Mouse (Mus musculus): ENCODE results near the gene Cisd2.

The Cisd2 gene

DNA sequence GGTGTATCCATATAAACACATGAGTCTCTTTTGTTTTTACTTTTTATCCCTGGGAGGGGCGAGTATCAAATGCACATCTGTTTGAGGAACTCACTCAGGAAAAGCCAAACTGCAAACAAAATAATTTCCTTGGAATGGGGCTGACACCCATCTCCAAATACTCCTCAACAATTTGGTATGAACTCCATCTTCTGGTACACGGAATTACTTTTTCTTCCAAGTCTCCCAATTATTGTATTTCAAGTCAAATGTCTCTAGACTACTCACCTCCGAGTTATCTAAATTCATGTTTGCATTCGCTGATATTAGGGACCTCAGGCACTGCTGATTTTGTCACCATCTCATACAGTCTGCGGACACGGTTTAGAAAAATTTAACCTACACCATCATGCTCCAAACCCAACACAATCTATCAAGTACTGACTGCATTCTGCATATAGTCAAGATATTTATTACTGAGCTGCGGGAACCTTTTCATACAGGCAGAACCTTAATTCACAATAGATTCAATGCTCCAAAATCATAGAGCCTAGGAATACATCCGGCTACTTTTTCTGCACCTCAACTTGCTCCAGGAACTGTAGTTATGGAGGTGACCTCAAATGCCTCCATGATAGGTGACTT, 1.4 kb downstream of the Cisd2 start:
- no peak for TF ChIP-seq GATA4 (IDR thresholded peaks at IDR 0.05; ENCODE audit: insufficient replicate concordance, low read length)

DNA sequence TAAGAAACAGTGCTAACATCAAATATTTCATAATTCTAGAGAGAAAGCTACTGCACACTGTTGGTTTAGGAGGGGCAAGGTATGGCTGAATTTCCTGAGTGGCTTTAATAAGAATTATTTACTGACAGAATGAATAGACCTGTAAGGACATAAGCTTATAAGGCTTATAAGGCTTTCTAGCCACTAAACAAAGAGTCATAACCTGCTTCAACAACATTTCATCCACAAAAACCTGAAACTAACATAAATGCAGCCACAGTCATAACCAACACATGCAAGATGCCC, 2.5 kb downstream of the Cisd2 start:
- no peak for TF ChIP-seq GATA4 (IDR thresholded peaks at IDR 0.05; ENCODE audit: insufficient replicate concordance, low read length)

DNA sequence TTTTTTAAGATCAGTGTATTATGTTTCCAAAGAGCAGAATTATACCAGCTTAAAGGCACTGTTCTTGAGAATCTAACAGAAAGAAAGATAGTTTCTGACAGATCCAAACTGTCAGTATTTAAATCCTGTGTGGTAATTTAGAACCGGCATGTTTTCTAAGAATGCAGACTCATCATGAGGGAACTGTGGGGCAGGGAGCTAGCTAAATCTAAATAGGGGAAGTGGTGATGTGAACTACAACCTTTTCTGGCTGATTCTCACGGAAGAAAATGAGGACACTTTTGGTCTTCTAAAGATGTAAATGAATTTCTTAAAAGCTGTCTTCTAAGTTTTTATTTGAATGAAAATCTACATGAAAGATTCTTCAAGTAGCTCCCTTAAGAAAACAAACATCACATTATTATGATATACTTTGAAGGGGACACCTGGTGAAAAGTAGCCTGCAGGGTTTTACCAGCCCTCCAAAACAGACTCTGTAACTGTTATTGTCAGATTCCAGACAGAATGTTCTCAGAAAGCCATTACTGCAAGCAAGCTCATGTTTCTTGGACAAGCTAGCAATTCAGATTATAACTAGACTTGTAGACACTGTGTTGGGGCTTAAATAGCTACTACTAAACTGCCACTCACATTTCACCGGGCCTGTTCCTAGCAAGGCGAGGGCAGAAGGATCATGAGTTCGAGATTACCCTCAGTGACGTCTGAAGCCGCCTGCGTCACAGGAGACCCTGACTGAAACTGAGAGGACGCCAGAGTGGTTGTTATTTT, 3.0 kb downstream of the Cisd2 start:
- no peak for TF ChIP-seq GATA4 (IDR thresholded peaks at IDR 0.05; ENCODE audit: insufficient replicate concordance, low read length)

DNA sequence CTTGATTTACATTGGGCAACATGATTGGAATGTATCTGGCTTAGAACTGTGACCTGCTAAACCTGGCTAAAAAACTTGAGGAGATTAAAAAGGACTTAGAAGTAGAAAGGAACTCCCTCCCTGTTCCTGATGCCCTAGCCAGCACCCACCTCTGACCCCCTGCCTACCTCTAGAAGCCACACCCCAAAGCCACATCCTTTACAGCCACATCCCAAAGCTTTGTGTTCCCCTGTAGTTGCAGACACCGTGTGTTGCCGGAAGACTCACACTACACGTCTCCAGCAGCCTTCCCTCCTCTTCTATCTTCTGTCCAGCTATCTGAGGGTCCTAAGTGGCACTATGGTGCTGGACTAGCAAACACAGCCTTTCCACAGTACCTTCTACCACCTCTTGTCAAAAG, 5.9 kb downstream of the Cisd2 start:
- no peak for TF ChIP-seq GATA4 (IDR thresholded peaks at IDR 0.05; ENCODE audit: insufficient replicate concordance, low read length)

DNA sequence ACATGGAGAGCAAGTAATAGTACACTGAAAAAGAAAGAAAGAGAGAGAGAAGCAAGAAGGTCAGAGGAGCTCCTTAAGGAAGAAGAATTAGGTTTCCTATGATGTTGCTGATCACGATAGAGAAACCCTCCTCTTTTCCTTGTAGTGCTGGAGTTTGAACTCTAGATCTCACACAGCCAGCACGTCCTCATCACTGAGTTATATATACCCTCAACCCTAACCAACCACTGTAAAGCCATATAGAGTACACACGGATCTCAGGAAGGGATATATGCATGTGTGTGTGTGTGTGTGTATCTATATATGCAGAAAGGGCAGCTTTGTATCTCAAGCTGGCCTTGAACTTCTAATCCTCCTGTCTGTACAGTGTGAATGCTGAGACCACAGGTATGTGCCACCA, 6.5 kb downstream of the Cisd2 start:
- TF ChIP-seq GATA4 (IDR thresholded peaks at IDR 0.05; ENCODE audit: insufficient replicate concordance, low read length), result no peak

DNA sequence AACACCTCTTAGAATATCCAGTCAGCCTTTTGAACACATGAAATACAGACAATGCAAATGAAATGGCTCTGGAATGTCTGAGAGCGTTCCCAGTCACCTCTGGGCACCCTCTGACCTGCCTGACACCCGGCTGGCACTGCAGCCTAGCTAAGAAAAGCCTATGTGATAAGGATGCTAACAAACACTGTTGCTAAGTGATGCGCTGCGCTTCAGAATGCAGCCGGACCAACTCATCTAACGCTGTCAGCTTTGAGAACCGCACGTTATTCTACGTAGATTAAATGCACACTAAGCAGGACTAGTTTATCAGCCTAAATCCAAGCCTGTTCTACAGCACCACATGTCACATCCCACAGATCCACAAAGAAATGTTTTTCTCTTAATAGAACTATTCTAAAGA, 11.9 kb downstream of the Cisd2 start:
- peak; percentile 23; the same call in 1 of the 2 replicates for TF ChIP-seq GATA4 (IDR thresholded peaks at IDR 0.05; ENCODE audit: insufficient replicate concordance, low read length)

DNA sequence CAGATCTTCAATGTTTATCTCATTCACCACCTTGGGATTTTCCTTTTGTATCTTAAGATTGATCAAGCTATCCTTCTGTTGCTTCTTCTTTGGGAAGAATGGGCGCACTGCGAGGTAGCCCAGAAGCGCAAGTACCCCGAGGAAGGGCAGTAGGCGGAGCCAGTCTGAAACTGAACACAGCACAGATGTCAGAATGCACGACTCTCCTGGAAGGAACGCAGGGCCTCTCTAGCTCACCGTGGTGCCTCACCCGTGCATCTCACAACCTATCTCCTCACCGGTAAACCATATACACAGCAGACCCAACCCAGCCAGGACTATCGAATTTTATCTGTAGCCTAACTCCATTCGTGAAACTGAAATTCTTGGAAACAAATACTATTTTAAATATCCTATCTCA, 12.7 kb downstream of the Cisd2 start:
- TF ChIP-seq GATA4 (IDR thresholded peaks at IDR 0.05; ENCODE audit: insufficient replicate concordance, low read length), result no peak

DNA sequence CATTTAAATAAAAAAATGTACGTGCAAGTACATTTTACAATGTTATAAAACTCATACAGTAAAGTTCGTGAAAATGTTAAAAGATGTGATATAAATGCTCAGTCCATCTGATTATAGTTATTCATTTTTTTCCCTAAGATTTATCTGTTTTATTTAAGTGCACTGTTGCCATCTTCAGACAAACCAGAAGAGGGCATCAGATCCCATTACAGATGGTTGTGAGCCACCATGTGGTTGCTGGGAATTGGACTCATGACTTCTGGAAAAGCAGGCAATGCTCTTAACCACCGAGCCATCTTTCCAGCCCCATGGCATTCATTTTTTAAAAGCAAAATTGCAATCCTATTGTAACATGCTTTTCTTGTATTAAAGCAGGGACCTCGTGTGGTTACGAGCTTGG, 14.5 kb downstream of the Cisd2 start:
- TF ChIP-seq GATA4 (IDR thresholded peaks at IDR 0.05; ENCODE audit: insufficient replicate concordance, low read length), result no peak

DNA sequence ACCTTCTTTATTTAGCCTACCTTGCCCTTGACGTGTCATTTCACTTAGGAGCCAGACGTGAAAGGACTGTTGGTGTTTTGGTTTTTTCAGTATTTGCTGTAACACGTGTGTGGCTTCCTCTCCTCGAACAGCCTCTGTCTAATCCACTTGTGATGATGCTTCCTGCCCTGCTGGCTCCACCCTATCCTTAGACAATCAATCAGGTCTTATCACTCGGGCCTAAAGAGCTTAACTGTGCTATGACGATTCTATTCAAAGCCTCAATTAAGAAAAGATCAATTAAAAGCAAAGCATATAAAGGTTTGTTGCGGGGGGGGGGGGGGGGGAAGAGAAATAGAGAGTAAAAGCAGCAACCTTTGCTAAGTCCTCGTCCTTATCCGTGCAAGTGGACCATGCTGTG, 16.4 kb downstream of the Cisd2 start:
- no peak for TF ChIP-seq GATA4 (IDR thresholded peaks at IDR 0.05; ENCODE audit: insufficient replicate concordance, low read length)

DNA sequence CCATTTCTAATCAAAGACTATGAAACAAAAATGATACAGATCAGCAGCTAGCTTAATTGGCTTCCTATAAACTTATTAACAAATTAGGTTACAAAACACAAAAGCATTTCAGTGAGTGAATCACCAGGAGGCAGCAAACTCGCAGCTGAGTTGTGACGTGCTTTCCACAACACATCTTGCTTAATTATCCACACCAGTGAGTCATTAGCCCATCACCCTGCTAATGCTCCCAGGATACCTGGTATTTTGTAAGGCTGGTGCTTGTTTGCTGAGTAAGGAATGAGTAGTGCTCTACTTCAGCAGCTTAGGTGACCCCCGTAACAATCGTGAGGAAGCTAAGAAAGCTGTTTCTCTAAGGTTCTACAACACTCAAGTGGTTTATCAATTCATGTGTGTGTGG, 19.1 kb downstream of the Cisd2 start:
- no peak for TF ChIP-seq GATA4 (IDR thresholded peaks at IDR 0.05; ENCODE audit: insufficient replicate concordance, low read length)

DNA sequence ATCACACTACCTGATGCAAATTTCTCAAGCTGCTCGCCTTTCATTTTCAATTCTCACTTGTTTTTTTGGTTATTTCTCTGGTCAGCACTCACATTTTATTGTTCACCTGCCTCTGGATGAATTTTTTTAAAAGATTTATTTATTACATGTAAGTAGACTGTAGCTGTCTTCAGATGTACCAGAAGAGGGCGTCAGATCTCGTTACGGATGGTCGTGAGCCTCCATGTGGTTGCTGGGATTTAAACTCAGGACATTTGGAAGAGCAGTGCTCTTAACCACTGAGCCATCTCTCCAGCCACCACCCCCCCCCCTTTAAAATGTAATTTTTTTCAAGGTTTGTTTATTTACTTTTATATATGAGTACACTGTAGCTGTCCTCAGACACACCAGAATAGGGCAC, 19.9 kb downstream of the Cisd2 start:
- TF ChIP-seq GATA4 (IDR thresholded peaks at IDR 0.05; ENCODE audit: insufficient replicate concordance, low read length), result no peak

DNA sequence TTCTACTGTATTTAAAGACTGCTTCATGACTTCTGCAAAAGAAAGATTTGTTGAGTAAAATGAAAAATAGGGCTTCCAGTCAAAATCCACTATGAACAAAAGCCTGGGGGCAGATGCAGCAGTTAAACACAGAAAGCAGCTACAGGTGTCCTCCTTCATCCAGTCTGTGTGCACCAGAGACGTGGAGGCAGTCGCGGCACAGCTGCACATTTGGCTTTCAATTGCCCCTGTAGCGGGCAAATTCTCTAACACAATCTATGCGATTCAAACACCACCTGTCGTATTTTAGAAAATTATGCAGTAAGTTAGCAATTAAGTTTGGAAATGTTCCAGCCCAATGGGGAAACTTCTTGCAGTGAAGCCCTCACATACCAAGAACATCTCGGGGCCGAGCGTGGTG, 20.5 kb downstream of the Cisd2 start:
- no peak for TF ChIP-seq GATA4 (IDR thresholded peaks at IDR 0.05; ENCODE audit: insufficient replicate concordance, low read length)

DNA sequence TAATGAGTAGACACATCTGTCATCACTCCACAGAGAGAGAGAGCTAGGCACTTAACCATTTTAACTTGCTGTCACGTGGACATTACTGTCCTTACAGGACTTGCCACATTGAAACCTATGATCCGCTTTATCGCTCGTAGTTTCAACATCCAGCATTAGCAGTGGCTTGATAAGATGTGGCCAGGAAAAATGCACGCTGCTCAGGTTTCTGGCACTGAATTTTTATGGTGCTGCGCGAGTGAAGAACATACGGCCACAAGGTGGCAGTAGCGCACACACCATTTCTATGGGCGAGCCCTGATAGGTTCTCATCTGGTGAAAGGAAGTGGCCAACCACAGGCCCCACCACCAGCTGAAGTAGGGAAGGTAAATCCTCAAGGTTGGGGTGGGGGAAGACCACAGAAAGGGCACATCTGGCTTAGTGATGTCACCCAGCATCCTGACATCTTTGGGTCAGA, 21.5 kb downstream of the Cisd2 start:
- TF ChIP-seq GATA4 (IDR thresholded peaks at IDR 0.05; ENCODE audit: insufficient replicate concordance, low read length), result peak; percentile 90

DNA sequence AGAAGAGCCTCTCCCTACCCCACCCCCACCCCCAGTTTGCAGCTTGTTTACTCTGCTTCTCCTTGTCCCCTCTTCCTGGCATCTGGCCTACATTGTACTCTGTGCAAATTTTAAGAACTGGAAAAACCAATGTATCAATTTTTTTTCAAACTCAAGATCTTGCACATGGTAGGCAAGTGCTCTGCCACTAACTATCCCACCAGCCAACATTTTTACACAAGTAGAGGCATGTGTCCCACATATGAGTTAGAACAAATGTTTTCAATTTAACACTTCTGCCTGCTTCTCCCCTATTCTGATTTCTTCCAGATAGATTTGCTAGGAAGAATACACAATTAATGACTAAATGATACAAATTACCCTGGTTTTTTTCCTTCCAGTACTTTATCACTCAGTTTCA, 26.6 kb downstream of the Cisd2 start:
- TF ChIP-seq GATA4 (IDR thresholded peaks at IDR 0.05; ENCODE audit: insufficient replicate concordance, low read length), result no peak

DNA sequence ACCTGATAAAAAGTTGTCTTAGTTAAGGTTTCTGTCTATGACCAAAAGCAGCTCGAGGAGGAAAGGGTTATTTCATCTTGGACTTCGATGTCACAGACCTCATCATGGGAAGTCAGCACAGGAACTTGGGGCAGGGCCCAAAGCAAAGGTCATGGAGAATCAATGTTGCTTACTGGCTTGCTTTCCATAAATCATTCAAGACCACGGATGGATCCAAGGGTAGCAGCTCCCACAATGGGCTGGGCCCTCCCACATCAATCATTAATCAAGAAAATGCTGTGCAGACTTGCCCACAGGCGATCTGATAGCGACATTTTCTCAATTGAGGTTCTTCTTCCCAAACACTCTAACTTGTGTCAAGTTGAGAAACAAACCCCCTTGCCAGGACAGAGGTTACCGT, 27.6 kb downstream of the Cisd2 start:
- no peak for TF ChIP-seq GATA4 (IDR thresholded peaks at IDR 0.05; ENCODE audit: insufficient replicate concordance, low read length)

DNA sequence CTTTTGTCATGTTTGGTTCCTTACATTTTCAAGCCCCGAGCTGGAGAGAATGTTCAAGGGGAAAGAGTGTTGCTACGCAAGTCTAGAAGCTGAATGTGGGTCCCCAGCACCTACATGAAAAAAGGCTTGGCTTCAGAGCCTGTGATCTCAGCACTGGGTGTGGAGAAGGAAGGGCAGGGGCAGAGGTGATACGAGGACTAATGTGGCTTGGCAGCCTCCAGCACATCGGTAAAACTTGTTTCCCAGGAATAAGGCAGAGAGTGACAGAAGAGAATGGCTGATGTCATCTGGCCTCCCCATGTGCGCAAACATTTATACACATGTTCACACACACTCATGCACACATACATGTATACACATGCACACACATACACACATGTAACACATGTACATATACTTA, 28.6 kb downstream of the Cisd2 start:
- TF ChIP-seq GATA4 (IDR thresholded peaks at IDR 0.05; ENCODE audit: insufficient replicate concordance, low read length), result no peak

DNA sequence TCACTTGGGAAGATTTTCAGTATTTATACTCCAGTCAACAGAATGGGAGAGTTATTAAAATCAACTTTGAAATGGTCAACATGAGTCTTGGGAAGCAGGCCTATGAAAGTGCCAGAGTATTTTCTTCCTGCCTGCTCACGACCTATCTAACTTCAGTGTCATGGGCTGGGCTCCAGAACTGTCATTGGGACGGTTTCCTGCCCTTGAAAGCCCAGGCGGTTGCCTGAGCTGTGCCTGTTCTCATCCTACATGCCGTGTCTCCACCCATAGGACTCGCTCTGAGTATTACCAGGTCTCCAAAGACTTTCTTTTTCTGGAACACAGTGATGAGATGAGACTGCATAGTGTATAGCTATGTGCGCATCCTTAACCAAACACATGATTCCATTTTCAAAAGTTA, 30.5 kb downstream of the Cisd2 start:
- TF ChIP-seq GATA4 (IDR thresholded peaks at IDR 0.05; ENCODE audit: insufficient replicate concordance, low read length), result no peak
